Mouse (Mus musculus) stomach, postnatal 0 days (tissue): ENCODE measurements around the gene Zc3hav1.

Source experiments
- CTCF ChIP-seq: IDR thresholded peaks from 2 replicates; pipeline ENCODE4 v1.5.1; 2016; ENCODE audit warnings: antibody characterized with exemption, low read depth, mild to moderate bottlenecking, moderate library complexity
- EP300 ChIP-seq: optimal IDR thresholded peaks from 2 replicates; pipeline ENCODE3; 2016; ENCODE audit warnings: antibody characterized with exemption

DNA sequence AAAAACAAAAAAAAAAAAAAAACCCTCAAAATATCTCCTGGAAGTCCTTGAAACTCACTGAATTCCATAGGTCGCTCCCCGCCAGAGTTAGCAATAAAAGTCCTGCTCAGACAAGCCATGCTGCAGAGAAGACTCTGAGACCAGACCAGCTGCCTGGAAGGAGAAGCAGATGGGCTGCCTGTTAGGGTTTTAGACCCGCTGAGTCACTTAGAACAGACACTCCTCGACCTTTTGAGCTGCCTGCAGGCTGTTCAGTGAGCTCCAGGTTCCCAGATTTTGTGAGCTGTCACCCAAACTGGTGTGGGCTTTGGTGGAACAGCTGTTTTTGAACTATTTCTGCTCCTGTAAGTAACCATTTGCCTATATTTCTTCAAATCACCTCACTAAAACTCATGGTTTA, 9.0 kb upstream of the Zc3hav1 start:
- TF ChIP-seq CTCF, result no peak
- no peak for TF ChIP-seq EP300
